In the genomic region with DNA sequence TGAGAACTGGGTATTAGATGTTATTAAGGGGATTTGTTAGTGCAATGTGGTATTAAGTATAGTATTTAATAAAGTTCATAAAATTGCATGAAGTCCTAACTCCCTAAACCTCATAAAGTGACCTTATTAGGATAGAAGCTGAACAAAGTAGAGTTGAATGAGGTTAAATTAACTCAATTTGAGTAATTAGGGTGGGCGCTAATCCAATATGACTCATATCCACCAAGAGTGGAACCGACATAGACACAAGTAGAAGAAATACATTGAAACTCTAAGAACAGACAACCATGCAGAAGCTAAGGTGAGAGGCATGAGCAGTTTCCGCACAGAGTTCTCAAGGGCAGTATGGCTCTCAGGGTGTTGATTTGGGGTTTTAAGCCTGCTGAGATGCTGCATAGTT, we compare ENCODE assay signal across 35 mouse cellular contexts.
"Had no signal": no experiment of that assay in that cellular context is flagged by ENCODE, and none has a peak within 500 bp of the region (broad histone marks: within the 10 kb centered on the region; RNA-seq: fewer than 3 reads in every experiment).

No protein-coding gene starts in this region.

- ATAC-seq: hindbrain, embryonic 16.5 days; hindbrain, postnatal 0 days; inflammation-experienced regulatory T-cells, adult 6 months; intestine, embryonic 15.5 days; intestine, embryonic 16.5 days; intestine, postnatal 0 days had no signal

- H3K4me3 ChIP-seq: heart, embryonic 10.5 days; heart, embryonic 12.5 days; heart, embryonic 13.5 days; heart, embryonic 15.5 days; hindbrain, embryonic 10.5 days; hindbrain, embryonic 12.5 days; hindbrain, embryonic 13.5 days; hindbrain, embryonic 15.5 days; intestine, embryonic 15.5 days; kidney, embryonic 15.5 days; layer of hippocampus, adult 2 months had no signal

- DNase-seq: heart, postnatal 10 days; heart, postnatal 14 days; heart, postnatal 36 days; heart, postnatal 4 days; kidney, adult 11 months; kidney, adult 18-20 months; kidney, adult 2 months; kidney, adult 8-10 months; kidney, adult 9 months; kidney, postnatal 10 days; kidney, postnatal 14 days; kidney, postnatal 25 days; kidney, postnatal 36 days; kidney, postnatal 4 days; layer of hippocampus, adult 9-11 months; layer of hippocampus, postnatal 36 days had no signal

- H3K27ac ChIP-seq: heart, embryonic 10.5 days; heart, embryonic 13.5 days; heart, embryonic 15.5 days; hindbrain, embryonic 10.5 days; hindbrain, embryonic 12.5 days; hindbrain, embryonic 13.5 days; hindbrain, embryonic 14.5 days; hindbrain, embryonic 15.5 days; hindbrain, postnatal 0 days; intestine, embryonic 15.5 days; kidney, embryonic 15.5 days; kidney, postnatal 0 days; layer of hippocampus, adult 2 months had no signal

- H3K27me3 ChIP-seq: heart, embryonic 12.5 days; heart, embryonic 13.5 days; heart, embryonic 15.5 days; hindbrain, embryonic 12.5 days; hindbrain, embryonic 13.5 days; hindbrain, embryonic 15.5 days; intestine, embryonic 15.5 days; kidney, embryonic 15.5 days had no signal

- H3K9me3 ChIP-seq: heart, embryonic 12.5 days; heart, embryonic 15.5 days; hindbrain, embryonic 12.5 days; hindbrain, embryonic 13.5 days; intestine, embryonic 15.5 days had no signal

- H3K36me3 ChIP-seq: heart, embryonic 10.5 days; heart, embryonic 12.5 days; heart, embryonic 13.5 days; heart, embryonic 15.5 days; hindbrain, embryonic 10.5 days; hindbrain, embryonic 12.5 days; hindbrain, embryonic 13.5 days; hindbrain, embryonic 15.5 days; intestine, embryonic 15.5 days; kidney, embryonic 15.5 days had no signal

- H3K4me1 ChIP-seq: heart, embryonic 10.5 days; heart, embryonic 12.5 days; heart, embryonic 13.5 days; heart, embryonic 15.5 days; hindbrain, embryonic 10.5 days; hindbrain, embryonic 12.5 days; hindbrain, embryonic 13.5 days; hindbrain, embryonic 15.5 days; intestine, embryonic 15.5 days; kidney, embryonic 15.5 days had no signal

- H3K4me2 ChIP-seq: heart, embryonic 11.5 days; heart, embryonic 12.5 days; heart, embryonic 13.5 days; heart, embryonic 15.5 days; hindbrain, embryonic 12.5 days; hindbrain, embryonic 13.5 days; hindbrain, embryonic 14.5 days; hindbrain, embryonic 15.5 days; intestine, embryonic 15.5 days; kidney, embryonic 15.5 days had no signal

- H3K9ac ChIP-seq: heart, embryonic 12.5 days; heart, embryonic 13.5 days; heart, embryonic 15.5 days; hindbrain, embryonic 12.5 days; hindbrain, embryonic 13.5 days; hindbrain, embryonic 14.5 days; hindbrain, embryonic 15.5 days; intestine, embryonic 15.5 days; kidney, embryonic 15.5 days had no signal
